Mouse (Mus musculus) embryo, embryonic 9.5 days (tissue): ENCODE measurements at regions not wholly inside any gene's neighbourhood (a gene's known extent, or its start where the extent isn't known, plus 50 kb on each side); places are given as distances from the start of the nearest gene placed in this dataset.
A peak's percentile ranks its signal among the peaks of the same experiment; 100 is the strongest.

ENCODE experiments used
- DNase-seq: peaks from one replicate; pipeline ENCODE4 v3.0.0-alpha.2; 2017; ENCODE audit errors: extremely low spot score

GRCm38 (mm10) chr4:95154377-95154776 lies 102.4 kb upstream of the Jun start:
- DNase-seq = no peak

GRCm38 (mm10) chr4:95155178-95155577 lies 103.2 kb upstream of the Jun start:
- no peak for DNase-seq

- DNase-seq = no peak
Observed at GRCm38 (mm10) chr4:95155796-95156195, 103.8 kb upstream of the Jun start.

DNA sequence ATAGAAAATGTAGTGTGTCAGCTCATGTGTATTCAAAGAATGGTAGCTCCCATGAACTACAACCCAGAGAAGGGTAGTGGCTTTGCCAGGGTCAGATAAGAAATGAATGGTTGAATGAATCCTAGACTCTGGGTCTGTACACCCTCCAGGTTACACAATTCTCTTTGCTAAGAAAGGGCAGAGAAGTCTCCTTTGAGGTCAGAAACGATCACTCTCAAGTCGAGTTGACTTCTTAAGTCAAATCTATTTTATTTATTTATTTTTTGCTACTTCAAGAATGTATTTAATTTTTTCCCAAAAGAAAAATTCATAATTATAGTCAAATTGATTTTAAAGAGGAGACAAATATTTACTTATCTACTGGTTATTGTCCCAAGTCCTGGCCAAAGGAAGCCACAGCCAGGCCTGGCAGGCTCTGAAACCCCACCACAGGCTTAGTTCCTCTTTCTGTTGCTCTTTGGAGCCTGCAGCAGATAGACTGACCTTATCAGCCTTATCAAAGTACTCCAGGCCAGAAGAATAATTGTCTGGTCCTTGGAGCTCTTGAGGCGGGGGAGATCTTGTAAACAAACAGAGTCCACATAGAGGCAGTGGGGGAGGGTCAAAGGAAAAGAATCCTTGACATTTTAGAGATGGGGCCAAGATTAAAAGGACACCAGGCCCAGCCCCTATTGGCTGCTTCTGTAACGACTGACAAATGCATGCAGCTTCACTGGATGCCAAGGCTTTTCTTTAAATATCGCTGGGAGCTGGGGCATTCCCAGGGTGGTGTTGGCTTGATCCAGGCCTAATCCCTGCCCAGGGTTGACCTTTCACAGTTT lies 104.6 kb upstream of the Jun start:
- peak; percentile 29 for DNase-seq

- DNase-seq = no peak
Observed at GRCm38 (mm10) chr4:95157653-95158430, 105.8 kb upstream of the Jun start.

GRCm38 (mm10) chr4:95158632-95159424 lies 106.8 kb upstream of the Jun start:
- DNase-seq = no peak

- no peak for DNase-seq
Observed at GRCm38 (mm10) chr4:95159821-95160220, 107.8 kb upstream of the Jun start.

DNA sequence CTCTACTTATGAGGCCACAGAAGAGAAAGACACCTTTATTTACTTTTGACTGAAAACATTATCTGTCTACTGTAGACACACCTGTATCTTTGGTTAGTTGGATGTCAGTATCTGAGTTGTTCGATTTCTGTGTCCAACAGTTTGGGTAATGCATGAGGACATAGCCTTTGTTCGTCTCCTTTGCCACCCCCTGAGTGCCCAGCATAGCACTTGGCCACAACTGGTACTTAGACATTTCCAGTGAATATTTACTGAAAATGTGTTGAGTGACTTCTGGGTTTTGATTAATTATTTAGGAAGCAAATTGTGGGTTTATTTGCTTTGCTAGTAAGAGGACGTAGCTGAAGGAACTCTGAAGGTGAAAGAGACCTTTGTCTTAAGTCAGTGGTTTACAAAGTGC lies 108.4 kb upstream of the Jun start:
- DNase-seq = no peak

GRCm38 (mm10) chr4:95160912-95161669 lies 109.1 kb upstream of the Jun start:
- peak; percentile 83 for DNase-seq

- no peak for DNase-seq
Observed at GRCm38 (mm10) chr4:95161670-95162020, 109.6 kb upstream of the Jun start.

- no peak for DNase-seq
Observed at GRCm38 (mm10) chr4:95162386-95163090, 110.5 kb upstream of the Jun start.

- DNase-seq = no peak
Observed at GRCm38 (mm10) chr4:95163403-95163802, 111.4 kb upstream of the Jun start.

- no peak for DNase-seq
Observed at GRCm38 (mm10) chr4:95166503-95166902, 114.5 kb upstream of the Jun start.

DNA sequence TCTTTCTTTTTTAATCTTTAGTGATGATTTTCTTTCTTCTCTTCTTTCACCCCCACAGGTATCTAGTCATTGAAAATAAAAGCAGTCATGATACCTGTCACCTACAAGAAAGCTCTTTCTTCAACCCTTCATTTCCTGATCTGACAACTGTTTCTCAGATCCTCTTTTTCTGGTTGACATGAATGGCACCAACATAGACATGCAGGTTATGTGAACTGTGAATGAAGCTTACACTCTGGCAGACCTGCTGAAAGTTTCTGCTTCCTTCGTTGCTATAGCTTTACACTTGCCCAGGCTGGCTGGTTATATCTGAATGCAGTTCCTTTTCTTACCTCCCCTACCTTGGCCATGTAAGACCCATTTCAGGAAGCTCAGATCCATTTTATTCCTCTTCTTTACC lies 115.2 kb upstream of the Jun start:
- DNase-seq = no peak

- DNase-seq = no peak
Observed at GRCm38 (mm10) chr4:95169702-95170101, 117.7 kb upstream of the Jun start.

DNA sequence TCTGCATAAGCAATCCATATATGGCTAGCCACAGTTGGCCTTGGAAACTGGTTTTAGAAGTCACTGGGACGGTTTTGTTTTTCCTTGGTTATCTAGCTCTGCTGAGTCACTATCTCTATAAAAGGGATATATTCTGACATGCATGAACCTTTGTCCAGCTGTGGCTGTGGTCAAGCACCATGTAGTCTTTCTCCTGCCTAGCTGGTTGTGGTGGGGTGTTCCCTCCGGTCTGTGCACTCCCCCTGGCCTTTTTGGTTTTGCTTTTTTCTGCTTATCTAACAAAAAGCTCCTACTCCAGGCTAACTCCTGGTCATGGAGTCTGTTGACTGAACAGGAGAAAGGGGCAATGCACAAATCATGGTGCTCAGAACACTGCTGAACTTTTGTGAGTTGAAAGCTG lies 125.7 kb upstream of the Jun start:
- no peak for DNase-seq

DNA sequence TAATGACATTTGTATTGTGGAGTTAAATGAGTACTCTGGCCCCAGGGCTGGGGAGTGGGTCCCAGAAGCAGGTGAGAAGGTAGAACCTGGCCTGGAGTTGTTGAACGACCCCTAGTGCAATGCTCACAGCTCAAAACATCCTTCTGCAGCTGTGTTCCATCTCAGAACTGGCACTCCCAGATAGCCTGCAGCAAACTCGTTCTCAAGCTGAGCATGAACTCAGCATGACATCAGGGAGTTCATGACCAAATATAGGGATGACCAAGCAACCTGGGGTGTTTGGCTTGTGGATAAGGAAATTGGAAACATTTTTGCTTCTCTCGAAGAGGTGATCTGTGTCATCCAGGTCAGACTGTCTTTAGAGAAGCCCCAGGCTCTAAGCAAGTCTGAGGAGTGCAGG lies 126.4 kb upstream of the Jun start:
- DNase-seq = no peak

DNA sequence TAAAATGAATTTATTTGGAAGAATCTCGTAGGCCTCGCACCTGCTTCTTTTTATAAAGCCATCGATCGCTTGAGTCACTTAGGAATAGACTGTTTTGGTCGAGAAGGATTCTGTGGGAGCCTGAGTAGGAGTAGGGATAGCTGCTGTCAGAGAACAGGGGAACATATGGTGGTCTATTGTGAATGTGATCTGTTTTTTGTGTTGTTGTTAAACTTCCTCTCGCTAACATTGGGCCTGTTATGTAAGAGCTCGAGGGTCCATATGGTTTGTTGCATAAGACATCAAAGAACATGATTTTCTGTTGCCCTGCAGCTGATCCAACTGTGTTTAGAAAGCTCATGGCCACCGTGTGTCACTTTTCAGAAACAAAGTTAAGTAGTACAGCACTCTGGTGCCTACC lies 126.9 kb upstream of the Jun start:
- no peak for DNase-seq

DNA sequence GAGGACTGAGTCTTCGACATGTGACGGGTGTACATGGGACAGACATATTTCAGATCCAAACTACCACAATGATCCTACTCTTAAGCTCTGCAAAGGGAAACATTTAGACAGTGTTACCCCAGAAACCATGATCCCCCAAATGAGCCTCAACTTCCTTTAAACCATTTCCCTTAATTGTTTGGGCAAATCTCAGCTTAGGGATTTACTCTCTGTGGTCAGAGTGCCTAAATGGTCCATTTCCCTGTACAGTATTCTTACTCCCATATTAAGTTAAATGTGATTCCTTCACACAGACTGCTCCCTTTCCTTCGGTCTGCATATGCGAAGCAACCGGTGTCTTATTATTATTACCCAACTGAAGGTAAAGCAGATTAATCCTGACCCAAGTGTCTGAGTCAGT lies 128.4 kb upstream of the Jun start:
- DNase-seq = no peak

DNA sequence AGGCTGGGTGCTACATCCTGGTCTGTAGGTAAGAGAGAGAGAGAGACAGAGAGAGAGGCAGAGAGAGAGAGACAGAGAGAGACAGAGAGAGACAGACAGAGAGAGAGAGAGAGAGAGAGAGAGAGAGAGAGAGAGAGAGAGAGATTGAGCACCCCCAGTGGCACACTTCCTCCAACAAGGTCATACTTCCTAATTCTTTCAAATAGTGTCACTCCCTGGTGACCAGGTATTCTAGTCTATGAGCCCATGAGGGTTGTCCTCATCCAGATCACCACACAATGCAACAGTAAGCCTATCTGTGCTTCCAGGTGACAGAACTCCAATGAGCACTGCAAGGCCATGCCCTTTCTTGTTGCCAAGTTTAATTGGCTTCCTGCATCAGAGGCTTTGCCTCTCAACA lies 129.0 kb upstream of the Jun start:
- DNase-seq = no peak

- no peak for DNase-seq
Observed at GRCm38 (mm10) chr4:95184180-95184579, 132.2 kb upstream of the Jun start.
